Mouse (Mus musculus) small intestine, adult 2 months (tissue): ENCODE measurements at regions not wholly inside any gene's neighbourhood (a gene's known extent, or its start where the extent isn't known, plus 50 kb on each side); places are given as distances from the start of the nearest gene placed in this dataset.

Source experiments
- H3K27ac ChIP-seq: fragments of 200-500 bp; 2 replicates; pipeline ENCODE4 v1.5.1; 2012; ENCODE audit warnings: low read depth, low read length, control low read depth, inconsistent platforms; ENCODE audit not compliant: insufficient read depth
- H3K27me3 ChIP-seq: fragments of 200-500 bp; 2 replicates; pipeline ENCODE4 v1.6.1; 2012; ENCODE audit warnings: mild to moderate bottlenecking, moderate library complexity, low read length, inconsistent platforms; ENCODE audit not compliant: control insufficient read depth, insufficient read depth
- H3K36me3 ChIP-seq: fragments of 200-500 bp; 2 replicates; pipeline ENCODE4 v1.6.1; 2012; ENCODE audit warnings: mild to moderate bottlenecking, low read length, control low read depth, inconsistent platforms; ENCODE audit not compliant: control insufficient read depth, insufficient read depth
- H3K4me1 ChIP-seq: fragments of 200-500 bp; 2 replicates; pipeline ENCODE4 v1.6.1; 2012; ENCODE audit warnings: low read length, inconsistent platforms, mixed read lengths; ENCODE audit not compliant: control insufficient read depth, insufficient read depth, insufficient read length
- H3K4me3 ChIP-seq: fragments of 200-500 bp; 2 replicates; pipeline ENCODE4 v1.5.1; 2012; ENCODE audit warnings: low read depth, mild to moderate bottlenecking, control low read depth, inconsistent platforms, low read length, moderate library complexity
- CTCF ChIP-seq: fragments of 200-500 bp; IDR thresholded peaks from 2 replicates; pipeline ENCODE4 v1.5.1; 2012; ENCODE audit warnings: low read depth, mild to moderate bottlenecking, control low read depth, inconsistent platforms, low read length, moderate library complexity, mixed read lengths; ENCODE audit not compliant: insufficient replicate concordance, insufficient read length; ENCODE audit errors: extremely low read depth
- POLR2A ChIP-seq: fragments of 200-500 bp; IDR thresholded peaks from 2 replicates; pipeline ENCODE4 v1.6.1; 2012; ENCODE audit warnings: low read depth, mild to moderate bottlenecking, control low read depth, inconsistent platforms, low read length, moderate library complexity
- WGBS: fragments of 180-500 bp; shearing (Covaris S2); methylation state at CpG from one replicate; pipeline ENCODE4 v1.1.7; 2018; 5-methylcytosine and 5-hydroxymethylcytosine counted together

DNA sequence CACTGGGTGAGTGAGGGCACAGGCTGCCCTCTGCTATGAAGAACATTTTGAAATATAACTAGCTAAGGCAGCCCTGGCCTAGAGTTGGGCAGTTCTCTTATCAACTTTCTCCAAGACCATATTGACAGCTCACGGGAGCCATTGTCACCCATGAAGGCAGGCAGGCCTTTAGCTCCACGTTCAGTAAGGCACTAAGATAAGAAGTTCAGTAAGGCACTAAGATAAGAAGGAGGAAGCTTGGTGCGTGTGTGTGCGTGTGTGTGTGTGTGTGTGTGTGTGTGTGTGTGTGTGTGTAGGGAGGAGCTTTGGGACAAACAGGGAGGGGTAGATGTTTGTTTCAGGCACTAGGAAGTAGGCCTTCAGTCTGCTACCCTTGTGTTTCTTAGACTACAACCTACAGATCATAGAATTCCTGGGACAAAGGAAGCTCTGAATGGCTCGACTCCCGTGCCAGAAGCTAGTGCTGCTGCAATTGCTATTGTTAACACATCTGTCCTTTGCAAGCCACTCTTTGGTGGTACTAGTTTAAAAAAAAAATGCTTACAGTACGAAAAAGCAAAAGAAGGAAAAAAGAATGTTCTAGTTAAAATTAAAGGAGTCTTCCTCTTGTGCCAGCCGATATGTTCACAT is 188.0 kb upstream of the Afdn start:
- peak overlapping the region; percentile 68 for H3K27ac ChIP-seq
- WGBS: 38% methylated on average over 8 of the region's 8 CpGs

DNA sequence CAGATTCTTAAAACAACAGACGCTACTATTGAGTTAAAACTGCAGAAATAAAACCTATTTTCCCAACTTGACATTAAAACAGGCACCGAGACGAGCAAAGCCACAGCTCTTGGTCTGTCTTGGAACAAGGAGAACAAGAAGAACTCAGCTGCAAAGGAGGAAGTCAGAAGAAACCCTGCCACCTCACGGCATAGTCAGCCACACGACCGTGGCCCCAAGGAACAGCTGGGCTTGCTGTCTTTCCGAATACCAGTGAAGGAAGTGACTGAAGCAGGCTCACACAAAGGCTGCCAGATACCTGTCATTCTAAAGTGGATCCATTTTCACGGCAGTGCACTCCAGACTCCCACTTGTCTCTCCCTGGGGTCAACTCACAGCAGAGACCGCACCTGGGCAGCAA is 187.3 kb upstream of the Afdn start:
- H3K4me1 ChIP-seq: peaks cover 11% of the 10 kb centered on the region; the same call in 1 of the 2 replicates
- TF ChIP-seq POLR2A (no peak), CTCF (no peak)
- H3K27me3 ChIP-seq: no peaks in the 10 kb centered on the region
- H3K27ac ChIP-seq: no peak overlapping the region
- no peak overlapping the region for H3K4me3 ChIP-seq
- H3K36me3 ChIP-seq: no peaks in the 10 kb centered on the region
- WGBS: 73% methylated on average over 9 of the region's 9 CpGs

More for the DNA sequence above, 188.0 kb upstream of the Afdn start:
- Histone ChIP-seq H3K36me3 (no peaks in the 10 kb centered on the region), H3K4me1 (peaks cover 11% of the 10 kb centered on the region; the same call in 1 of the 2 replicates), H3K4me3 (no peak overlapping the region), H3K27me3 (no peaks in the 10 kb centered on the region)
- TF ChIP-seq CTCF (no peak), POLR2A (no peak)

DNA sequence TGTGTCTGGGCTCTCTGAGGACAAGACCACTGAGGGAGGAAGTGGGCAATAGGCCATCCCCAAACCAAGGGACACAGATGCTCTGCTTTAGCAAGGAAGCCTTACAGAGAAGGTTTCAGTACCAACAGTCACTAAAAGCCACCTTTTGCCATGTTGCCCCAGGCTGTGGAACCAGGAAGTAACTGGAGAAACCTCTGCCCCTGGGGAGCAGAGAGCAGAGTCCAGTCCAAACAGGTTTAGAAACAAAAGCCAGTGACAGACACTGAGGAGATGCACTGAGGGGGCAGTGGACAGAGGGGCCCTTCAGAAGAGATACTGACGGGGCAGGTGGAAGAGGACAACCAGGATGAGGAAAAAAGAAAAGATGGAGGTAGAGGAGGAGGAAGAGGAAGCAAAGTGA is 186.2 kb upstream of the Afdn start:
- 69% methylated on average over 1 of the region's 1 CpGs for WGBS
- TF ChIP-seq CTCF: no peak
- H3K27me3 ChIP-seq: no peaks in the 10 kb centered on the region
- H3K4me3 ChIP-seq: peak overlapping the region; percentile 39; the same call in 1 of the 2 replicates
- peak overlapping the region; percentile 75 for H3K27ac ChIP-seq
- H3K36me3 ChIP-seq: no peaks in the 10 kb centered on the region
- peaks cover 11% of the 10 kb centered on the region; the same call in 1 of the 2 replicates for H3K4me1 ChIP-seq

DNA sequence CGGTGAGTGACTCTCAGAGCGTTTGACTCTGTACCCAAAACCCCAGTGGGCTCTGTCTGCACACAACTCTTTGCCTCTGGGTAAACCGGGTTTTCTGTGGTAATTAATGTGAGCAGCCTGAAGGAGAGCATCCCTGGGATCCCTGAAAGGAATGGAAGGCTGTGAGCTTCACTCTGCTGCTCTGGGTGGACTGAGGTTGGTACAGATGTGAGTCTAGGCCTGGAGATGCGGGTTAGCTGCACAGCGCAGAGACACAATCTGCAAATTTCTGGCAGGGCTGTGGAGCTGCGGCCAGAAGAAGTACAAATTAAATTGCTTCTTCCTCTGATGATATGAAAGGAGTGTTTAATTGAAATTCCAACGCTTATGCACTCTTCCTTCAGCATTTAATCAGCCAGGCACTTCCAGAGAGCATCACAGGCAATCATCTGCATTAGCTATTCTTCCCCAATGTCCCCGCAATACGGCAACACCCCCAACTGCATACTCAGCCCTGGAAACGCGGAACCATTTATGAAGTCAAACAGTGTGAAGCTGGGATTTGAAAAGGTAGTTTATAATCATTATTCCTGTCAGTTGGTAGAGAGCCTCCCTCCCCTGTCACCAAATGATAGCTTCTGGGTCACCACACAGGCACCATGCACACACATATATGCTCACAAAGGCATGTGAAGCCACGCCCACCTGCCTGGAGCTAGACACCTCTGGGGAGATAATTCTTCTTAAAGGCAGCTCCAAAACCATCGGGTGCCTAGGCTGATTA is 185.5 kb upstream of the Afdn start:
- WGBS: 81% methylated on average over 13 of the region's 13 CpGs
- no peak for TF ChIP-seq CTCF
- TF ChIP-seq POLR2A: no peak
- H3K4me3 ChIP-seq: peak overlapping the region; percentile 39; the same call in 1 of the 2 replicates
- no peaks in the 10 kb centered on the region for H3K36me3 ChIP-seq
- no peaks in the 10 kb centered on the region for H3K27me3 ChIP-seq
- H3K4me1 ChIP-seq: peaks cover 11% of the 10 kb centered on the region; the same call in 1 of the 2 replicates
- peak overlapping the region; percentile 72 for H3K27ac ChIP-seq

DNA sequence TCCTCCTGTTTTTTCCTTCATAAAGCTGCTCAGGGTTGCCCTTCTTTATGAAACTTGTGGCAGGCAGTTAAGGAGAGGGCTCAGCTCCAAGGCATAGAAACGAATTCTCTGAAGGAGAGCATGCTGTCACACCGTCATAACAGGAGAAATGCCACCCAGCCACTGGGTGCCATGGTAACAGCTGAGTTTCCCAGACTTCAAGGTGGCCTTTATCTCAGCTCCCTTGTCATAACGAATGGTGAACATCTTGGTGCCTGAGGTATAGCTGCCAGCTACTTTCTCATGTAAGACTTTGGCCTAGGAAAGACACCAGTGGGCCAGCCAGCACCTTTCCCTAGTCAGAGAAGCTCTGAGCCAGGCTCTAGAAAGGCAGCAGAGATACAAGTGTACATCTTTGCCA is 182.5 kb upstream of the Afdn start:
- Histone ChIP-seq H3K4me1 (peaks cover 11% of the 10 kb centered on the region; the same call in 1 of the 2 replicates), H3K27me3 (no peaks in the 10 kb centered on the region), H3K4me3 (no peak overlapping the region), H3K36me3 (no peaks in the 10 kb centered on the region), H3K27ac (no peak overlapping the region)
- 78% methylated on average over 3 of the region's 3 CpGs for WGBS
- TF ChIP-seq POLR2A (no peak), CTCF (no peak)

DNA sequence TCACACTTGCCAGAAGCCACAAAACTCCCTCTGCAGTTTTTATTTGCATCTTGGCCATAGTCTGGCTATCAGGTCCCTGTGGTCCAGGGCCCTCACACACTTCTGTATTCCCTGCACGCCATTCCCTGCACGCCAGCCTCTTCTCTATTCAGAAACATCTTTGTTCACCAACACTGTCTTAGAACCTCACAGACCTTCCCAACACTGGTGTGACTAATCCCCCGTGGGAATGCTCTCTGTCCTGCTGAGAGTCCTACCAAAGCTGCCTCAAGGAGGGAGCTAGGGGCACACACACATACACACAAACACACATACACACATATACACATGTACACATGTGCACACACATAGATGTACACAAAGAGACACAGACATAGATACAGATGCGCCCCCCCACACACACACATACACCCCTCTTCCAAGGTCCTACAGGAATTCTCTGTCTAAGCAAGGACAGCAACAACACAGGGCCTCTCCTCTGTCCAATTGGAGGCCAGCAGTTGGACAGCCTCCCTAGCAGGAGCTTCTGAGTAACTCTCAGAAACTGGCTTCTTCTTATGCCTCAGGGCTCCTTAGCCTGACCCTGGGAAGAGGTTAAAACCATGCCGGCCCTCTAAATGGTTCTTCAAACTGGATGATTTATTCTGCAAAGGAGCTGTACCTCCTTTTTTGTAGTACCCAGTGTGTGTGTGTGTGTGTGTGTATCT is 179.0 kb upstream of the Afdn start:
- 85% methylated on average over 5 of the region's 5 CpGs for WGBS
- Histone ChIP-seq H3K27me3 (no peaks in the 10 kb centered on the region), H3K36me3 (no peaks in the 10 kb centered on the region), H3K27ac (no peak overlapping the region), H3K4me1 (peaks cover 4% of the 10 kb centered on the region; the same call in 1 of the 2 replicates), H3K4me3 (no peak overlapping the region)
- TF ChIP-seq CTCF (no peak), POLR2A (no peak)
